Mouse (Mus musculus): ENCODE results near the gene Gatad2b. TPM values are rescaled to one million over a fixed set of nuclear protein-coding genes. Genes with fewer than 3 reads are reported as not detected.
"Not testable (repeated sequence)": the region's sequence is repeated elsewhere in the genome, so short reads cannot be mapped to it uniquely, and the experiment has no call there.

Gatad2b gene
- total RNA-seq, 2 experiments from 2014 or later, result 92.7 to 96.5 TPM

DNA sequence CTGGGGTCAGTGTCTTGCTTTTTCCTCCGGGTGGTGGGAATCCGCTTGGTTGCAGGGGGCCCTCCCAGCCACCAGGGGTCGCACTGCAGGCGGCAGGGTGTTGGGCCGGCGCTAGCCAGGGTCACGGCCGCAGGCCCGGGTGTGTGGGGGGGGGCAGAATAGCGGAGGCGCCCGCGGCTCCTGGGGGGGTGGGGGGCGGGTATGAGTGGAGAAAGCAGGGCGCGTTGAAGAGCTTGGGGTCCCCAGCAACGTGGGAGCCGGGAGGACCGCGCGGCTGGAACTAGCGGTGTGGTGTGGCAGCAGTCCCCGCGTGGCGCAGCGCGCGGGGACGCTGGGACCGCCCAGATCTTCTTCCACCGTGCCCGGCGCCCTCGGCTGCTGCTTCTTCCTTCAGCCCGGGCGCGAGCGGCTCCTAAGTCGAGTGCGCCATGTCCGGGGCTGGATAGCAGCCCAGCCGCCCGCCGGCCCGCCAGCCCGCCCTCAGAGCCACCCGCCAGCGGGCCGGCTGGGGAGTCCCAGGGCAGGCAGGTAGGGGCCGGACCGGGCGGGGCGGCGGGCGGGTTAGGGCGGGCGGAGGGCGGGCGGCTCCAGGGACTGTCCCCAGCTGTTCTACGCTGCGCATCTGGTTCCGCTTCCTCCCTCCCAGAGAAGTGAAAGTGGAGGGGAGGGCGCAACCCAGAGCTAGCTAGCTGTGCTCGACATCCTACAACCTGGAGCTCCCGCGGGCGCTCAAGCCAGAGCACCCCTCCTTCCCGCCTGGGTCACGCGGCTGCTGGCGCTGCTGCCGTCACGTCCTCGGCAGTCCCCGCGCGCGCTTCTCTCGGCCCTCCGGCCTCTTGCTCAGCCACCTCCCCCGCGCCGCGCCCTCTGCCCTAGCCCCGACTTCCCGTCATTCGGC is 27.7 kb upstream of the Gatad2b start, which contains the start of gene Dennd4b:
Gene Dennd4b (plus strand): TSS at position 152 of the 898 bp plus-strand sequence.
- DNase-seq (ENCODE audit: low spot score in 2 of 2), result peak; percentile 86

DNA sequence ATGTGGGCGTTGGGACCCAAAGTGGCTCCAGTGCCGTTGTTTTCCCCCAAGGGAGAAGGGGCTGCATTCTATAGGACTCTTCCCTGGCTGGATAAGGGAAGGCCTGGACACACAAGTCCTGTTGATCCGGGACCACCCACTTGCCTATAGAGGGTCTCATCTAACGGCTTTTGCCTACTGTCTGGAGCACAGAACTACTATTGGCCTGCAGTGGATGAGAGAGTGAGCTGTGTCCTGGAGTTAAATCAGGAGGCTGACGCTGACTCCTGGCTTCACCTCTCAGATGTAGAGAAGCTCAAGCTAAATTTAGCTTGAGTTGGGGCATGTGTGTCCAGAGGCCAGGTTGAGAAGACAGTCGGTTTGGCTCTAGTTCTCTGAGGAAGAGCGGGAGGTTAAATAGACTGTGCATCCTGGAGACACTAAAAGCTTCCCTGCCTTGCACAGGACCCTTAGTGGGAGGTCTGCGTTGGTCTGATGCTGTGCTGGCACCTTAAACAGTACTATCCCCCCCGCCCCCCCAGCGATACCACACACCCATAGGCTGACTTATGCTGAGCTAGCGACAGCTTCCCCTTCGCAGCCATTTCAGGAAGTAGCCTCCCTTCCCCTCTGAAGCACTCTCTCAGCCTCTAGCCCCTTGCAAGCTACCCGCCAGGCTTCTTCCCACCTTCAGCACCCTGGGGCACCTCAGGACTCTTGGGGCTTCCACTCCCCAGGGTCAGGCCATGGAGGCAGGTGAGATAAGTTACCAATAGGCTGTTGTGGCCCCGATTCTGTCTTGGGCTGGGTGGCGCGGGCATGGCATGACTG is 26.8 kb upstream of the Gatad2b start:
- DNase-seq (ENCODE audit: low spot score in 2 of 2), result no peak

GRCm38 (mm10) chr3:90266901-90267775 is 25.8 kb upstream of the Gatad2b start:
- no peak for DNase-seq (ENCODE audit: low spot score in 2 of 2)

GRCm38 (mm10) chr3:90268190-90268589 is 24.8 kb upstream of the Gatad2b start:
- DNase-seq (ENCODE audit: low spot score in 2 of 2), result no peak

DNA sequence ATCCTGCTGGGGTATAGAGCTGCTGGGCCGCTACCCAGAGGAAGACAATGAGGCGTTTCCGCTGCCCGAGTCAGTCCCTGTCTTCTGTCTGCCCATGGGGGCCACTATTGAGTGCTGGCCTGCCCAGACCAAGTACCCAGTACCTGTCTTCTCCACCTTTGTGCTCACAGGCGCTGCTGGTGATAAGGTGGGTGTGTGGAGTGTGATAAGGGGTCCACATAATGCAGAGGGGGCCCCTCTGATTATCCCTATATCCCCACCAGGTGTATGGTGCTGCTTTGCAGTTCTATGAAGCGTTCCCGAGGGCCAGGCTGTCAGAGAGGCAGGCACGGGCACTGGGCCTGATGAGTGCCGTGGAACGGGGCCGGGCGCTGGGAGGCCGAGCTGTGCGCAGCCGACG is 24.0 kb upstream of the Gatad2b start:
- no peak for DNase-seq (ENCODE audit: low spot score in 2 of 2)

- DNase-seq (ENCODE audit: low spot score in 2 of 2), result no peak
Observed at GRCm38 (mm10) chr3:90270784-90271183, 22.2 kb upstream of the Gatad2b start.

GRCm38 (mm10) chr3:90272170-90272569 is 20.8 kb upstream of the Gatad2b start:
- DNase-seq (ENCODE audit: low spot score in 2 of 2), result no peak

- no peak for DNase-seq (ENCODE audit: low spot score in 2 of 2)
Observed at GRCm38 (mm10) chr3:90273855-90274254, 19.1 kb upstream of the Gatad2b start.

- DNase-seq (ENCODE audit: low spot score in 2 of 2), result no peak
Observed at GRCm38 (mm10) chr3:90275286-90275685, 17.7 kb upstream of the Gatad2b start.

- DNase-seq (ENCODE audit: low spot score in 2 of 2), result no peak
Observed at GRCm38 (mm10) chr3:90276858-90277257, 16.1 kb upstream of the Gatad2b start.

- no peak for DNase-seq (ENCODE audit: low spot score in 2 of 2)
Observed at GRCm38 (mm10) chr3:90277793-90278192, 15.2 kb upstream of the Gatad2b start.

- DNase-seq (ENCODE audit: low spot score in 2 of 2), result no peak
Observed at GRCm38 (mm10) chr3:90278211-90278610, 14.8 kb upstream of the Gatad2b start.

GRCm38 (mm10) chr3:90279216-90279615 is 13.8 kb upstream of the Gatad2b start:
- DNase-seq (ENCODE audit: low spot score in 2 of 2), result no peak

DNA sequence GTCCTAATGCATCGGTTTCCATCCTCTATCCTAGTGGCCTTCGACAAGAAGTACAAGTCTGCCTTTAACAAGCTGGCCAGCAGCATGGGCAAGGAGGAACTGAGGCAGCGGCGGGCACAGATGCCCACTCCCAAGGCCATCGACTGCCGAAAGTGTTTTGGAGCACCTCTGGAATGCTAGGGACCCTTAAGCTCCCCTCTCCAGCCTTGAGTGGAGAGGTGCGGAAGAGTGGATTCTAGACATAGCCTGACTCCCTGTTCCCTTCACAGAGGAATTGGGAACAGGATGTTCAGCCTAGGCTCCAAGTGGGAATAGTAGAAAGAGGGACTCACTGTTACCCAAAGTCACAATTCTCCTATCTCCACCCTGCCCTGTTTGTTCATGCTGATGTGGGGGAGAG is 13.2 kb upstream of the Gatad2b start:
- no peak for DNase-seq (ENCODE audit: low spot score in 2 of 2)

GRCm38 (mm10) chr3:90280708-90281107 is 12.3 kb upstream of the Gatad2b start:
- DNase-seq (ENCODE audit: low spot score in 2 of 2), result no peak

DNA sequence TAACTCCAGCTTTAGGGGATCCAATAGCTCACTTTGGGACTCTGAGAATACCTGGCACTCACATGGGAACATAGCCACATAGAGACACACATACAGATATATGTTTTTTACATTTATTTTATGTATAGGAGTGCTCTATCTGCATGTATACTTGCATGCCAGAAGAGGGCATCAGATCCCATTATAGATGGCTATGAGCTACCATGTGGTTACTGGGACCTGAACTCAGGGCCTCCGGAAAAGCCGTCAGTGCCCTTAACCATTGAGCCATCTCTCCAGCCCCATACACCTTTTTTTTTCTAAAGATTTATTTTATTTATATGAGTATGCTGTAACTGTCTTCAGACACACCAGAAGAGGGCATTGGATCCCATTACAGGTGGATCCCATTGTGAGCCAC is 8.8 kb upstream of the Gatad2b start:
- DNase-seq (ENCODE audit: low spot score in 2 of 2), result no peak

GRCm38 (mm10) chr3:90289403-90289802 is 3.6 kb upstream of the Gatad2b start:
- not testable (repeated sequence) for DNase-seq (ENCODE audit: low spot score in 2 of 2)

DNA sequence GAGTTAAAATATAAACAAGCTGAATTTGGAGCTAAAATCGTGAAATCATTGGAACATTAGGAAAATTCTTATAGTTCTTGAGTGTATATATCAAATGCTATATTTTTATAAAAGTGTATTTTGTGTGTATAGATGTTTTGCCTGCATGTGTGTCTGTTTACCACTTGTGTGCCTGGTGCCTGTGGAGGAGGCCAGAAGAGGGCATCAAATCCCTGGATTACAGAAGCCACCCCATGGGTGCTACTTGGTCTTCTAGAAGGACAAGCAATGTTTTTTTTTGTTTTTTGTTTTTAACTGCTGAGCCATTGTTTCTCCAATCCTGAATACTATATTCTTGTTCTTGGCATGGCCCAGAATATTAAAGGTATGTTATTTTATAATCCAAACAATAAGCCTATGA is 2.4 kb upstream of the Gatad2b start:
- DNase-seq (ENCODE audit: low spot score in 2 of 2), result no peak

DNA sequence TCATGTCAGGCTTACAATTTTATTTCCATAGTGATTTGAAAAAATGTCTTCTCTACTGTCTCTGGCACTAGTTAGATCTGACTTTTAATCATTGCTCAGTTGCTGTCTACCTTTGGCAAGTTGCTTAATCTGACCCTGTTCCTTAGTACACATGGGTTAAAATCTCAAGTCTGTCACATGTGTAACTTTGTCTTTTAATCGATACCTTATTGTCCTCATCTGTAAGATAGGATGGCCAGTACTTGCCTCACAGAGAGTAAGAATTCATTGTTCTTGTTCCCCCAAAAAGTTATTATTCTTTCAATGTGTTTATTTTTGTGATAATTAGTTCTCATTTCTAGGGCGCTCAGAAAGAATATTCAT is 1.0 kb upstream of the Gatad2b start:
- DNase-seq (ENCODE audit: low spot score in 2 of 2), result no peak

- peak; percentile 35 to 60 for DNase-seq (ENCODE audit: low spot score in 2 of 2)
Observed at GRCm38 (mm10) chr3:90293352-90294063, 530 bp downstream of the Gatad2b start.

GRCm38 (mm10) chr3:90294064-90294440 is 1.1 kb downstream of the Gatad2b start:
- DNase-seq (ENCODE audit: low spot score in 2 of 2), result peak in 1 of 2 experiments; percentile 18

Measured in layer of hippocampus, postnatal 14 days (tissue).